Mouse (Mus musculus) myocyte (in vitro differentiated cells): ENCODE measurements at regions not wholly inside any gene's neighbourhood (a gene's known extent, or its start where the extent isn't known, plus 50 kb on each side); places are given as distances from the start of the nearest gene placed in this dataset.

Source experiments
- E2F4 ChIP-seq: IDR thresholded peaks from one replicate; pipeline ENCODE4 v1.6.1; 2011; ENCODE audit warnings: mild to moderate bottlenecking, control low read depth, moderate library complexity; ENCODE audit not compliant: insufficient read depth
- MYOD1 ChIP-seq, 3 experiments: IDR thresholded peaks; one replicate each; pipeline ENCODE4 v1.6.1; 2011; ENCODE audit warnings: control low read depth in 2 of 3, low read depth in 2 of 3, mild to moderate bottlenecking in 2 of 3, moderate library complexity in 1 of 3; ENCODE audit not compliant: insufficient read length in 2 of 3, control insufficient read depth in 1 of 3
- TCF12 ChIP-seq: IDR thresholded peaks from one replicate; pipeline ENCODE4 v1.6.1; 2011; ENCODE audit warnings: mild to moderate bottlenecking, control low read depth; ENCODE audit not compliant: poor library complexity, insufficient read depth, severe bottlenecking
- USF1 ChIP-seq: IDR thresholded peaks from one replicate; pipeline ENCODE4 v1.6.1; 2011; ENCODE audit warnings: low read depth, mild to moderate bottlenecking, control low read depth, moderate library complexity

DNA sequence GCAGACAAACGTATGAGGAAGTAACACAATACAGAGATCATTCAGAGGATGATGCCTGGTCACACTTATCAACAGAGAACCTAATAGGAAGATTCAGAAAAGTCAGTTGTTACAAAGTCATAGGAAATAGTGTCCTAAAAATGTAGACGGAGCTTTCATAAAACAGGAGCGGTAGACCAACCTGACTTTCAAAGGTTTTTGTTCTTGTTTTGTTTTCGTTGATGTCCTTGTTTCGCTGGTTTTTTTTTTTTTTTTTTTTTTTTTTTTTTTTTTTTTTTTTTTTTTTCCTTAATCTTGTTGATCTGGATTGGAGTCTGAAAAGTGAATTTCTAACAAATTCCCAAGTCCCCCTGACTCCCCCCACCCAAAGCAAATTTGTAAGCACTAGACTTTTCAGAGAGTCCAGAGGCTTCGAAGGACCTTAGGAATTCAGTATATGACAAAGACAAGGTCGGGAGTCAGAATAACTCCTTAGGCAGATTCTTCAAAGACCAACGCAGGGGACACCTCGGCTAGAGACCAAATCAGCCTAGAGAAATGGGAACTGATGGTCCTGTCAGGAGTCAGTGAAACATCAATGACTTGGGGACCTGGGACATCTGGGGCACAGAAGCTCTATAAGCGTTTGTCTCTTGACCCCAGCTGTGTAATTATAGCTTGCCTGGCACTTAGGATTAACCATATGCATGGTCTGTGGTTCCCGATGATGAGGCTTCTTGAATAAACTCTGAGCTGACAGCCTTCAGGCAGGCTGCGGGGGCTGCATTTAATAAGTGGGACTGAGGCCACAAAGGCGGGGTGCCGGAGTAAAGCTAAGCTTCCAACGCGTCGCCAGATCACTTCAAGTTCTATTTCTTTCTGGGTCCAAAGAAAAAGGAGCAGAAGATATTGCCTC, 115.7 kb upstream of the Cblb start:
- TF ChIP-seq TCF12: no peak
- no peak for TF ChIP-seq MYOD1 (IDR thresholded peaks at IDR 0.05; ENCODE audit: control insufficient read depth in 1 of 3, insufficient read length in 2 of 3, low read depth in 2 of 3)
- no peak for TF ChIP-seq USF1
- no peak for TF ChIP-seq E2F4
